Mouse (Mus musculus): ENCODE data around the gene Setd7.

GRCm38 (mm10) chr3:51525186-51525785 is 35.4 kb downstream of the Setd7 start:
- no peak for TF ChIP-seq CTCF (IDR thresholded peaks at IDR 0.05; ENCODE audit: low read depth, low read length)
- TF ChIP-seq GATA1 (IDR thresholded peaks at IDR 0.05; ENCODE audit: borderline replicate concordance, low read length) = no peak

Data from G1E (cell line).